Mouse (Mus musculus): ENCODE results near the gene Gm28038. TPM values are rescaled to one million over a fixed set of nuclear protein-coding genes. Genes with fewer than 3 reads are reported as not detected.

The Gm28038 gene
- total RNA-seq, 2 experiments from 2014 or later, result not detected

GRCm38 (mm10) chr2:30270134-30270533, 10.7 kb upstream of the Gm28038 start:
- intact Hi-C loops (cut with DNase I), result loop anchor here (10.0 kb wide), 1 partner anchor 75 kb away; no protein-coding TSS in a partner anchor
- DNase-seq (ENCODE audit: low spot score in 2 of 2), result peak; percentile 73 to 92

GRCm38 (mm10) chr2:30281651-30282050, 808 bp downstream of the Gm28038 start:
- DNase-seq (ENCODE audit: low spot score in 2 of 2), result no peak
- intact Hi-C loops (cut with DNase I), result no loop called here

- intact Hi-C loops (cut with DNase I), result no loop called here
- DNase-seq (ENCODE audit: low spot score in 2 of 2), result no peak
These were observed 2.4 kb downstream of the Gm28038 start for GRCm38 (mm10) chr2:30283193-30283592.

- DNase-seq (ENCODE audit: low spot score in 2 of 2), result no peak
- intact Hi-C loops (cut with DNase I), result no loop called here
These were observed 4.2 kb downstream of the Gm28038 start for GRCm38 (mm10) chr2:30285004-30285403.

GRCm38 (mm10) chr2:30285416-30286181, 4.8 kb downstream of the Gm28038 start:
- intact Hi-C loops (cut with DNase I), result no loop called here
- DNase-seq (ENCODE audit: low spot score in 2 of 2), result peak; percentile 14 to 23

- peak; percentile 95 to 98 for DNase-seq (ENCODE audit: low spot score in 2 of 2)
- intact Hi-C loops (cut with DNase I), result no loop called here
These were observed 5.6 kb downstream of the Gm28038 start, which contains the start of the genes Dolk and Nup188 for GRCm38 (mm10) chr2:30286192-30287026. Gene Dolk (minus strand): TSS chr2:30286334. Gene Nup188 (plus strand): TSS chr2:30286397.

- intact Hi-C loops (cut with DNase I), result no loop called here
- peak; percentile 19 to 40 for DNase-seq (ENCODE audit: low spot score in 2 of 2)
These were observed 6.2 kb downstream of the Gm28038 start for GRCm38 (mm10) chr2:30287027-30287373.

- intact Hi-C loops (cut with DNase I), result no loop called here
- DNase-seq (ENCODE audit: low spot score in 2 of 2), result no peak
These were observed 18.7 kb downstream of the Gm28038 start for GRCm38 (mm10) chr2:30299525-30299924.

GRCm38 (mm10) chr2:30299966-30300365, 19.1 kb downstream of the Gm28038 start:
- intact Hi-C loops (cut with DNase I), result no loop called here
- no peak for DNase-seq (ENCODE audit: low spot score in 2 of 2)

- DNase-seq (ENCODE audit: low spot score in 2 of 2), result no peak
- intact Hi-C loops (cut with DNase I), result no loop called here
These were observed 25.2 kb downstream of the Gm28038 start for GRCm38 (mm10) chr2:30306087-30306486.

- intact Hi-C loops (cut with DNase I), result no loop called here
- DNase-seq (ENCODE audit: low spot score in 2 of 2), result no peak
These were observed 28.5 kb downstream of the Gm28038 start for GRCm38 (mm10) chr2:30309351-30309750.

- no peak for DNase-seq (ENCODE audit: low spot score in 2 of 2)
- intact Hi-C loops (cut with DNase I), result no loop called here
These were observed 30.6 kb downstream of the Gm28038 start for GRCm38 (mm10) chr2:30311481-30311880.

GRCm38 (mm10) chr2:30316136-30316535, 35.3 kb downstream of the Gm28038 start:
- DNase-seq (ENCODE audit: low spot score in 2 of 2), result no peak
- intact Hi-C loops (cut with DNase I), result no loop called here

- DNase-seq (ENCODE audit: low spot score in 2 of 2), result no peak
- intact Hi-C loops (cut with DNase I), result no loop called here
These were observed 36.1 kb downstream of the Gm28038 start for GRCm38 (mm10) chr2:30316955-30317354.

GRCm38 (mm10) chr2:30319260-30319659, 38.4 kb downstream of the Gm28038 start:
- DNase-seq (ENCODE audit: low spot score in 2 of 2), result no peak
- intact Hi-C loops (cut with DNase I), result no loop called here

- DNase-seq (ENCODE audit: low spot score in 2 of 2), result no peak
- intact Hi-C loops (cut with DNase I), result loop anchor here (10.0 kb wide), 1 partner anchor 398 kb away; no protein-coding TSS in a partner anchor
These were observed 42.3 kb downstream of the Gm28038 start for GRCm38 (mm10) chr2:30323111-30323510.

GRCm38 (mm10) chr2:30325296-30325695, 44.5 kb downstream of the Gm28038 start:
- intact Hi-C loops (cut with DNase I), result loop anchor here (10.0 kb wide), 1 partner anchor 400 kb away; no protein-coding TSS in a partner anchor
- DNase-seq (ENCODE audit: low spot score in 2 of 2), result no peak

- intact Hi-C loops (cut with DNase I), result loop anchor here (10.0 kb wide), 1 partner anchor 402 kb away; no protein-coding TSS in a partner anchor
- DNase-seq (ENCODE audit: low spot score in 2 of 2), result no peak
These were observed 46.4 kb downstream of the Gm28038 start for GRCm38 (mm10) chr2:30327276-30327675.

- DNase-seq (ENCODE audit: low spot score in 2 of 2), result no peak
- intact Hi-C loops (cut with DNase I), result loop anchor here (10.0 kb wide), 1 partner anchor 404 kb away; no protein-coding TSS in a partner anchor
These were observed 47.9 kb downstream of the Gm28038 start for GRCm38 (mm10) chr2:30328791-30329190.

- no peak for DNase-seq (ENCODE audit: low spot score in 2 of 2)
- intact Hi-C loops (cut with DNase I), result no loop called here
These were observed 54.5 kb downstream of the Gm28038 start for GRCm38 (mm10) chr2:30335324-30335723.

All from left cerebral cortex, postnatal 14 days (tissue).